Mouse (Mus musculus): ENCODE results near the gene Selenoi.

GRCm38 (mm10) chr5:30279446-30279845, 47.1 kb downstream of the Selenoi start:
- TF ChIP-seq CTCF (IDR thresholded peaks at IDR 0.05; ENCODE audit: insufficient read depth, low read length) (no peak), POLR2A (IDR thresholded peaks at IDR 0.05; ENCODE audit: borderline replicate concordance, extremely low read depth, low read depth, low read length) (no peak)

Data from lung, adult 2 months (tissue).